Comparison of ENCODE assay signal across 16 mouse cellular contexts in genomic region chr1:158918890-158919289, GRCm38 (mm10).
"Had no signal": no experiment of that assay in that cellular context is flagged by ENCODE, and none has a peak within 500 bp of the region (broad histone marks: within the 10 kb centered on the region; RNA-seq: fewer than 3 reads in every experiment).

No protein-coding gene starts in this region.

- H3K27me3 ChIP-seq: kidney, embryonic 15.5 days; liver, embryonic 15.5 days; megakaryocyte, embryonic 14.5 days; midbrain, embryonic 15.5 days; neural tube, embryonic 13.5 days had no signal

- H3K4me2 ChIP-seq: kidney, embryonic 15.5 days; liver, embryonic 11.5 days; liver, embryonic 15.5 days; midbrain, embryonic 11.5 days; midbrain, embryonic 15.5 days; neural tube, embryonic 13.5 days had no signal

- H3K4me3 ChIP-seq: kidney, embryonic 15.5 days; liver, embryonic 15.5 days; megakaryocyte, embryonic 14.5 days; midbrain, embryonic 15.5 days; neural tube, embryonic 13.5 days had no signal

- H3K36me3 ChIP-seq: kidney, embryonic 15.5 days; liver, embryonic 15.5 days; midbrain, embryonic 15.5 days; neural tube, embryonic 13.5 days had no signal

- DNase-seq: kidney, postnatal 14 days; left cerebral cortex, postnatal 4 days; lung, adult 2 months; lung, postnatal 14 days; retina, postnatal 1 day; right cerebral cortex, postnatal 4 days; spleen, adult 18-20 months; thymus, adult 18-20 months; thymus, postnatal 14 days had no signal
